Mouse (Mus musculus): Measurements from ENCODE around the gene Cdon. TPM values are rescaled to one million over a fixed set of nuclear protein-coding genes. Genes with fewer than 3 reads are reported as not detected.

The Cdon gene
- total and polyA plus RNA-seq, 3 experiments, result 1.8 to 2.9 (median 2.3) TPM

DNA sequence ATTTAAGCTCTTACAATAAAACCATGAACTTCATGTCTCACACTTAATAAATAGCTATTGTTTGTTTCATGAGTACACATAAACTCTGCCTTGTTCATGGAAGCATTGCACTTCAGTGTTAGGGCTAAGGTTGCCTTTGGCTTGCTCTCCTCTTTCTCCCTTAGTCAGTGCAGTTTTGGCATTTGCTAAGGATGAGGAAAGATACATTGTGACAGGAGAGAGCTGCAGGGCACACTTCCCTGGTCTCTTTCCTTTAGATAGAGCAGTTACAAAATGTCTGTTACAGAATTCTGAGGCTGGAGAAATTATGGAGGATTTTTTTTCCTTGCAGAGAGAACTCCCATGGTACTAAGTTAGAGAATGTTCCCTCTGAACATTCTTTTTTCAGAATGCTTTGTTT, 18.8 kb downstream of the Cdon start (continued):
- no peak for TF ChIP-seq USF1 (IDR thresholded peaks at IDR 0.05; ENCODE audit: low read depth, low read length)
- TF ChIP-seq SIN3A (IDR thresholded peaks at IDR 0.05; ENCODE audit: low read length), result no peak

DNA sequence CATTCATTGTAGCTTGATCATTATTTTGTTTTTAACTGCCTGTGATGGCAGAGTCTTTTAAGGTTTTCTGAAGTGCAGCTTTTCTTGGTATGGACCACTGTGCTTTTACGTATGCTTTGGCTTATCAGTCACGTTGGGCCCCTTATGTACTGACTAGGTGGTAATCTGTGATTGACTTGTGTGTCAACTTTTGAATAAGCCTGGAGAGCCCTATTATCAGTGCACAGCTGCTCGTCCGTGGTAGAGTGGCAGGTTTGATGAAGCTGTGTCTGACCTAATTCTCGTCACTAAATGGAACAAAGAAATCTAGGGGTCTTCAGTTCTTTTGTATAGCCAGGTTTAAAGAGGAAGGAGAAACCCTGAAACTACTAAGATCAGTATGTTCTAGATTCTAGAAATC, 21.5 kb downstream of the Cdon start:
- Histone ChIP-seq H3K27ac (ENCODE audit: insufficient read depth, low read depth) (no peak overlapping the region), H3K9me3 (replicated peaks; ENCODE audit: low read length) (no peaks in the 10 kb centered on the region), H3K79me2 (replicated peaks; ENCODE audit: control insufficient read depth, extremely low read depth, insufficient read depth, poor library complexity, severe bottlenecking) (no peaks in the 10 kb centered on the region), H3K4me1 (ENCODE audit: control insufficient read depth in 1 of 2, insufficient read depth in 2 of 2) (no peaks in the 10 kb centered on the region), H3K27me3 (replicated peaks) (no peaks in the 10 kb centered on the region), H3K36me3 (replicated peaks in 1 of 2; ENCODE audit: control insufficient read depth in 1 of 2, insufficient read depth in 1 of 2, low read length in 1 of 2) (no peaks in the 10 kb centered on the region), H3K9ac (ENCODE audit: insufficient read depth, low read depth) (no peak overlapping the region), H3K4me2 (ENCODE audit: insufficient read depth, low read depth, poor library complexity, severe bottlenecking) (no peak overlapping the region), H3K4me3 (replicated peaks in 1 of 3; ENCODE audit: low read depth in 2 of 3, low read length in 2 of 3, poor library complexity in 1 of 3) (no peak overlapping the region)
- DNase-seq (ENCODE audit: extremely low read depth), result no peak
- dilution Hi-C loops (cut with MboI; ENCODE audit: extremely low pct_ligation_motif_present, extremely low pct_unique_long_range_greater_than_20kb, low sequenced_read_pairs), result no loop called here
- TF ChIP-seq CTCF (conservative IDR thresholded peaks at IDR 0.05 in 1 of 2, IDR thresholded peaks at IDR 0.05 in 1 of 2; ENCODE audit: low read depth in 2 of 2, low read length in 2 of 2) (no peak), PAX5 (IDR thresholded peaks at IDR 0.05; ENCODE audit: low read length) (no peak), POLR2AphosphoS2 (IDR thresholded peaks at IDR 0.05; ENCODE audit: low read depth, low read length) (no peak), SMC3 (IDR thresholded peaks at IDR 0.05; ENCODE audit: low read depth, low read length) (no peak)
- in situ Hi-C loops (cut with MboI; ENCODE audit: low pct_ligation_motif_present, low pct_unique_long_range_greater_than_20kb, low sequenced_read_pairs), result no loop called here

DNA sequence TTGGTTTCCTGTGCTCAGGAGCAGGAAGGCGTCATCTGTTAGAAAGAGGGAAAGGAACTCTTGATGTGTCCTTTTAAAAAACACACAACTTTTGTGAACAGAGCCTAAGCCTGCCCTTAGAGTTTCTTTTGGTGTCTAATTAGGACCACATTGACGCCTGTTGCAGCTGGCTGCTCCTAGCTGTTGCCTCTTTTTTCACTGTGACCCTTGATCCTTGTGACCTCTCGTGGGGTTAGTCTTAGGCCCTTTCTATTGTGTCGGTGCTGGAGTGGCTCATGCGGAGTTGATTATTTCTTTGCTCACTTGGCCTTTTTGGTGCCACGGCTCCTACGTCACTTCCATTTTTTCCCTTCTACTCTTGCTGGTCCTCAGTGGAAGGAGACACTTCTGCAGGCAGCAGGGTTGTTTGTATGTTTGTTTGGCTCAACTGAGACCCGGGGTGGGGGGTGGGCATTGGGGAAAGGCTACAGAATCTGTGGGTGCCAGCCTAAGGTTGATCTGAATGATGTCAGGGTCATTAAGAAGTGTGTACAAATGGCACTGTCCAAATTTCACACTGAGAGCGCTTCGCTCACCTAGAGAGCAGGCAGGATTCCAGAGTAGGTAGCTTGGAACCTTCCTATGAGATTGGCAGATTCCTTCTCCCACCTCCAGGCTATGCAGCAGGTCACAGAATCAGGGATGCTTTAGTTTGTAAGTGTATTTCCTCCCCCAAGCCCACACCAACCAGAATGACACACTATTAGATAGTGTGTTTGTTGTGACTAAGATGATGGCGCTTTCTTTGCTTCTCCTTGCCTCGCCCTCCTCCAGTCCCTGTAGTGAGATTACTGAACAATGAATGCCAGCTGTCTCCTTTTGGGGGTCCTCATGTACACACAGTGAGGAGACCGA, 22.9 kb downstream of the Cdon start:
- no peak overlapping the region for H3K9ac ChIP-seq (ENCODE audit: insufficient read depth, low read depth)
- H3K36me3 ChIP-seq (replicated peaks in 1 of 2; ENCODE audit: control insufficient read depth in 1 of 2, insufficient read depth in 1 of 2, low read length in 1 of 2), result no peaks in the 10 kb centered on the region
- no peaks in the 10 kb centered on the region for H3K4me1 ChIP-seq (ENCODE audit: control insufficient read depth in 1 of 2, insufficient read depth in 2 of 2)
- no peaks in the 10 kb centered on the region for H3K9me3 ChIP-seq (replicated peaks; ENCODE audit: low read length)
- no peak overlapping the region for H3K4me3 ChIP-seq (replicated peaks in 1 of 3; ENCODE audit: low read depth in 2 of 3, low read length in 2 of 3, poor library complexity in 1 of 3)
- no peak for DNase-seq (ENCODE audit: extremely low read depth)
- in situ Hi-C loops (cut with MboI; ENCODE audit: low pct_ligation_motif_present, low pct_unique_long_range_greater_than_20kb, low sequenced_read_pairs), result no loop called here
- H3K4me2 ChIP-seq (ENCODE audit: insufficient read depth, low read depth, poor library complexity, severe bottlenecking), result no peak overlapping the region
- no peak overlapping the region for H3K27ac ChIP-seq (ENCODE audit: insufficient read depth, low read depth)
- dilution Hi-C loops (cut with MboI; ENCODE audit: extremely low pct_ligation_motif_present, extremely low pct_unique_long_range_greater_than_20kb, low sequenced_read_pairs), result no loop called here
- no peaks in the 10 kb centered on the region for H3K79me2 ChIP-seq (replicated peaks; ENCODE audit: control insufficient read depth, extremely low read depth, insufficient read depth, poor library complexity, severe bottlenecking)
- TF ChIP-seq ZMIZ1 (IDR thresholded peaks at IDR 0.05; ENCODE audit: low read depth, low read length) (no peak), ZC3H11A (IDR thresholded peaks at IDR 0.05; ENCODE audit: low read depth, low read length) (no peak), EP300 (IDR thresholded peaks at IDR 0.05; ENCODE audit: low read length) (no peak), MAFK (IDR thresholded peaks at IDR 0.05; ENCODE audit: insufficient replicate concordance, low read length) (no peak), RAD21 (IDR thresholded peaks at IDR 0.05; ENCODE audit: low read depth, low read length) (no peak), UBTF (IDR thresholded peaks at IDR 0.05; ENCODE audit: low read depth, low read length) (no peak), JUND (conservative IDR thresholded peaks at IDR 0.05; ENCODE audit: low read depth, low read length) (no peak), PAX5 (IDR thresholded peaks at IDR 0.05; ENCODE audit: low read length) (no peak), SMC3 (IDR thresholded peaks at IDR 0.05; ENCODE audit: low read depth, low read length) (no peak), MEF2A (IDR thresholded peaks at IDR 0.05; ENCODE audit: borderline replicate concordance, low read depth, low read length) (no peak), ELF1 (IDR thresholded peaks at IDR 0.05; ENCODE audit: low read depth, low read length) (no peak), SIN3A (IDR thresholded peaks at IDR 0.05; ENCODE audit: low read length) (no peak), MXI1 (IDR thresholded peaks at IDR 0.05; ENCODE audit: low read depth, low read length) (no peak), ETS1 (conservative IDR thresholded peaks at IDR 0.05; ENCODE audit: low read depth, low read length) (no peak), E2F4 (IDR thresholded peaks at IDR 0.05; ENCODE audit: insufficient replicate concordance, low read depth, low read length) (no peak), MAX (IDR thresholded peaks at IDR 0.05; ENCODE audit: low read length) (no peak), RCOR1 (conservative IDR thresholded peaks at IDR 0.05; ENCODE audit: low read depth, low read length) (no peak)
- no peaks in the 10 kb centered on the region for H3K27me3 ChIP-seq (replicated peaks)

All from CH12.LX (cell line).